Mouse (Mus musculus) small intestine, adult 2 months (tissue): ENCODE measurements around the gene Abl1. TPM values are rescaled to one million over a fixed set of nuclear protein-coding genes. Genes with fewer than 3 reads are reported as not detected.
A peak's percentile ranks its signal among the peaks of the same experiment; 100 is the strongest.

Experiments used
- H3K27ac ChIP-seq: fragments of 200-500 bp; 2 replicates; pipeline ENCODE4 v1.5.1; 2012; ENCODE audit warnings: low read depth, low read length, control low read depth, inconsistent platforms; ENCODE audit not compliant: insufficient read depth
- H3K27me3 ChIP-seq: fragments of 200-500 bp; 2 replicates; pipeline ENCODE4 v1.6.1; 2012; ENCODE audit warnings: mild to moderate bottlenecking, moderate library complexity, low read length, inconsistent platforms; ENCODE audit not compliant: control insufficient read depth, insufficient read depth
- H3K36me3 ChIP-seq: fragments of 200-500 bp; 2 replicates; pipeline ENCODE4 v1.6.1; 2012; ENCODE audit warnings: mild to moderate bottlenecking, low read length, control low read depth, inconsistent platforms; ENCODE audit not compliant: control insufficient read depth, insufficient read depth
- H3K4me1 ChIP-seq: fragments of 200-500 bp; 2 replicates; pipeline ENCODE4 v1.6.1; 2012; ENCODE audit warnings: low read length, inconsistent platforms, mixed read lengths; ENCODE audit not compliant: control insufficient read depth, insufficient read depth, insufficient read length
- H3K4me3 ChIP-seq: fragments of 200-500 bp; 2 replicates; pipeline ENCODE4 v1.5.1; 2012; ENCODE audit warnings: low read depth, mild to moderate bottlenecking, control low read depth, inconsistent platforms, low read length, moderate library complexity
- CTCF ChIP-seq: fragments of 200-500 bp; IDR thresholded peaks from 2 replicates; pipeline ENCODE4 v1.5.1; 2012; ENCODE audit warnings: low read depth, mild to moderate bottlenecking, control low read depth, inconsistent platforms, low read length, moderate library complexity, mixed read lengths; ENCODE audit not compliant: insufficient replicate concordance, insufficient read length; ENCODE audit errors: extremely low read depth
- POLR2A ChIP-seq: fragments of 200-500 bp; IDR thresholded peaks from 2 replicates; pipeline ENCODE4 v1.6.1; 2012; ENCODE audit warnings: low read depth, mild to moderate bottlenecking, control low read depth, inconsistent platforms, low read length, moderate library complexity
- WGBS: fragments of 180-500 bp; shearing (Covaris S2); methylation state at CpG from one replicate; pipeline ENCODE4 v1.1.7; 2018; 5-methylcytosine and 5-hydroxymethylcytosine counted together
- polyA plus RNA-seq: library from polyadenylated mRNA; depleted of rRNA; stranded (reverse); fragments of >200 nt; gene quantifications from 2 replicates; pipeline ENCODE4 v1.2.3, GENCODE M21; 2012

Abl1 gene
- polyA plus RNA-seq, 1 experiment, result 55.5 TPM

DNA sequence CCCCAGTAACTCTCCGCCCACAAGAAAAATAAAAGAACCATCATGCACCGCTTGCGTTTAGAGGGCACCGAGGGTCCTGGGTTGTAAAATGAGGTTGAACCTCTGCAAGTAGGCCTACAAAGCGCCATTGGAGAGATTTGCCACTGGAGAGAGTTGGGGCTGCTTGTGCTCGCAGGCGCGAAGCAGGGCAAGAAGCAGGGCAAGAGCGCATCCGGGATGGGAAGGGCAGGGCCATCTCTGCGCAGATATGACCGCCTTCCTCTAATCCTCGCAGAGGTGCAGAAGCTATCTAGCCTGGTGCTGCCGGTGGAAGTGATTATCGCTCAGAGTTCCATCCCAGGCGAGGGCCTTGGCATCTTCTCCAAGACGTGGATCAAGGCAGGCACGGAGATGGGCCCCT, 46.2 kb upstream of the Abl1 start:
- H3K27me3 ChIP-seq, result peaks cover 78% of the 10 kb centered on the region
- WGBS, result 7% methylated on average over 18 of the region's 18 CpGs

DNA sequence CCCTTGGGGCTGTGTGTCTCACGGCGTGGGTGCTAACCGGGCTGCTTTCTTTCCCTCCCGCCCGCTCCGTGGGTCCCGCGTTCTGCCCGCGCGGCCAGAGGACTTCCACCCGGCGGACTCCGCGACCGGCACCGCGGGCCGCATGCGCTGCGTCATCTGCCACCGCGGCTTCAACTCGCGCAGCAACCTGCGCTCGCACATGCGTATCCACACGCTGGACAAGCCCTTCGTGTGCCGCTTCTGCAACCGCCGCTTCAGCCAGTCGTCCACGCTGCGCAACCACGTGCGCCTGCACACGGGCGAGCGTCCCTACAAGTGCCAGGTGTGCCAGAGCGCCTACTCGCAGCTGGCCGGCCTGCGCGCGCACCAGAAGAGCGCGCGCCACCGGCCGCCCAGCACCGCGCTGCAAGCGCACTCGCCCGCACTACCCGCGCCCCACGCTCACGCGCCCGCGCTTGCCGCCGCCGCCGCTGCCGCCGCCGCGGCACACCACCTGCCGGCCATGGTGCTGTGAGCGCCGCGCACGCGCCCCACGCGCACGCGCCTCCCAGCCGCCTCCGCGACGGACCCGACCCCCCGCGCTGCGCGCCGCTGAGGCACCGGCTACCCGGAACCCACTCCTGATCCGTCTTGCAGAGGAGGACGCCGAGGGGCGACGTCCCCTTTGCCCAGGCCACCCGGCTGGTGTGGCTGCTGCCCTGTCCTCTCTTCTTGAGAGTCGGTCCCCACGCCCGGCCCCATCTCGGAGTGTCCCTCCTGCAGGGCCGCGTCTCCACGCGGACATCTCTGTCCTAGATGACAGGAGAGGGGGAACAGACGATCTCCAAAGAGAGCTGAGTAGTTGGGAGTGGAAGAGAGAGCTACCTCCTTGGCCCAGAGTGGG, 34.0 kb upstream of the Abl1 start:
- TF ChIP-seq POLR2A, result no peak
- no peak for TF ChIP-seq CTCF
- H3K4me3 ChIP-seq, result peak overlapping the region; percentile 62
- H3K36me3 ChIP-seq, result no peaks in the 10 kb centered on the region
- 1% methylated on average over 104 of the region's 109 CpGs for WGBS
- H3K27ac ChIP-seq, result no peak overlapping the region
- peaks cover 7% of the 10 kb centered on the region for H3K4me1 ChIP-seq
- H3K27me3 ChIP-seq, result peaks cover 29% of the 10 kb centered on the region

More for the DNA sequence above, 46.2 kb upstream of the Abl1 start:
- TF ChIP-seq CTCF, result no peak
- TF ChIP-seq POLR2A, result no peak
- H3K4me1 ChIP-seq, result no peaks in the 10 kb centered on the region; the same call in 1 of the 2 replicates
- no peak overlapping the region for H3K27ac ChIP-seq
- no peak overlapping the region for H3K4me3 ChIP-seq
- no peaks in the 10 kb centered on the region for H3K36me3 ChIP-seq

DNA sequence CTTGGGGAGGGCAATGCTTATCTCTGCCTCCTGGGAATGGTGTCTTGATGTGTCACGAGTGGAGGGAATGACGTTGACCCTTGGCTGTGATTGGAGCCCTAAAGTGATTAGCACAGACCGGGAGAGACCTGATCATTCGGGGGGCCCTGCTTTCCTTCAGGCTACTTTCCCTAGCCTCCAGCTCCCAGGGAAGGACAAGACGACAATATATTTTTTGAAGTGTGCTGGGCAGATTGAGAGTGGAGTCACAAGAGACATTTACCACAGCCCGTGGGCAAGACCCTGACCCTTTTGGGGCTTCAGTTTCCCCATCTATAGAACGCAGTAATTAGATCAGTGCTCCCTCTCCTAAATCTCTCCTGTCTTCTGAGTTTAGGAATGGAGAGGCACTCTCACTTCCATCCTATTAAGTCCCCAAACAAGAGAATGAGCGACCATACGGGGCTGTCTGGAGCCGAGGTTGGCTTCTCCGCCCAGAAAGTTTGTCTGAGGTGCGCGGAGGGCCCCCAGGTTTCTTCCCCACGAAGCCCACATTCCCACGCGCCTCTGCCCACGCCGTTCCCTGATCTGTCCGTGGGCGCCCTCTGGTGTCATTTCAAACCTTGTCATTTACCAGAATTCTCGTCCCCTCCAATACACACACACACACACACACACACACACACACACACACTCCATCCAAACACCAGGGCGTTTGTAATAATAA, 33.2 kb upstream of the Abl1 start:
- no peak overlapping the region for H3K27ac ChIP-seq
- peaks cover 7% of the 10 kb centered on the region for H3K4me1 ChIP-seq
- TF ChIP-seq CTCF (peak; percentile 44; the same call in 1 of the 2 replicates), POLR2A (no peak)
- H3K27me3 ChIP-seq, result peaks cover 25% of the 10 kb centered on the region
- 5% methylated on average over 22 of the region's 22 CpGs for WGBS
- H3K4me3 ChIP-seq, result peak overlapping the region; percentile 62; the same call in 1 of the 2 replicates
- H3K36me3 ChIP-seq, result no peaks in the 10 kb centered on the region

- H3K4me3 ChIP-seq, result no peak overlapping the region
- H3K36me3 ChIP-seq, result no peaks in the 10 kb centered on the region
- H3K27ac ChIP-seq, result no peak overlapping the region
- no peak for TF ChIP-seq POLR2A
- TF ChIP-seq CTCF, result no peak
- peaks cover 20% of the 10 kb centered on the region for H3K27me3 ChIP-seq
- peaks cover 7% of the 10 kb centered on the region for H3K4me1 ChIP-seq
- 92% methylated on average over 7 of the region's 7 CpGs for WGBS
Observed at GRCm38 (mm10) chr2:31656374-31656773, 31.8 kb upstream of the Abl1 start.

GRCm38 (mm10) chr2:31662939-31663803, 25.0 kb upstream of the Abl1 start:
- no peak overlapping the region for H3K4me3 ChIP-seq
- 24% methylated on average over 8 of the region's 8 CpGs for WGBS
- TF ChIP-seq POLR2A (no peak), CTCF (no peak)
- H3K4me1 ChIP-seq, result peaks cover 4% of the 10 kb centered on the region; the same call in 1 of the 2 replicates
- H3K27ac ChIP-seq, result no peak overlapping the region; the same call in 1 of the 2 replicates
- no peaks in the 10 kb centered on the region for H3K27me3 ChIP-seq
- no peaks in the 10 kb centered on the region for H3K36me3 ChIP-seq

DNA sequence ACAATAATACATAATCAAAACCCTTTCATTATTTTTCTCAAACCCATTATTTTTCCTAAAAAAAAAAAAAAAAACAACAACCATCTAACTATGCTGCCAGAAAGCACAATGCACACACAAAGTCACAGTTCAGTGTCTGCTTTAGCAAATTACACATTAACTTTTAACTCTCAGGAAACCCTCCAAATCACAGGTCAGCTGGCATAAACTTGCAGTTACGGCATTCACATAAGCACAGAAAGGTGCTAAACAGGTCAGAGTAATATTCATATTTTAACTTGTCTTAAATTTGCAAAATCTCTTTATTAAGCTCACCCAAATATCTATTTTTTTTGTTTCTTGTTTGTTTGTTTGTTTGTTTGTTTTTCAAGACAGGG, 24.4 kb upstream of the Abl1 start:
- TF ChIP-seq POLR2A (no peak), CTCF (no peak)
- H3K27ac ChIP-seq, result no peak overlapping the region
- no peaks in the 10 kb centered on the region for H3K27me3 ChIP-seq
- H3K4me3 ChIP-seq, result no peak overlapping the region
- no peaks in the 10 kb centered on the region for H3K36me3 ChIP-seq
- peaks cover 4% of the 10 kb centered on the region; the same call in 1 of the 2 replicates for H3K4me1 ChIP-seq
- 34% methylated on average over 1 of the region's 1 CpGs for WGBS
